Mouse (Mus musculus) CH12.LX (cell line): ENCODE measurements at regions not wholly inside any gene's neighbourhood (a gene's known extent, or its start where the extent isn't known, plus 50 kb on each side); places are given as distances from the start of the nearest gene placed in this dataset.

ENCODE experiments used
- CTCF ChIP-seq, 2 experiments: IDR thresholded peaks in 1 of 2; conservative IDR thresholded peaks in 1 of 2; 2 replicates each; pipeline ENCODE4 v1.5.1; 2011 to 2012; ENCODE audit warnings: low read depth in 2 of 2, low read length in 2 of 2, improper control_type of control experiment in 1 of 2, inconsistent platforms in 1 of 2, mild to moderate bottlenecking in 1 of 2, moderate library complexity in 1 of 2
- EP300 ChIP-seq: IDR thresholded peaks from 2 replicates; pipeline ENCODE4 v1.6.1; 2011; ENCODE audit warnings: low read length, improper control_type of control experiment
- IRF4 ChIP-seq: IDR thresholded peaks from 2 replicates; pipeline ENCODE4 v1.6.1; 2014; ENCODE audit warnings: low read depth, mild to moderate bottlenecking, inconsistent platforms, low read length, improper control_type of control experiment
- POLR2A ChIP-seq: IDR thresholded peaks from 2 replicates; pipeline ENCODE4 v1.6.1; 2011; ENCODE audit warnings: low read depth, mild to moderate bottlenecking, improper control_type of control experiment, low read length
- RCOR1 ChIP-seq: conservative IDR thresholded peaks from 2 replicates; pipeline ENCODE4 v1.6.1; 2012; ENCODE audit warnings: low read depth, mild to moderate bottlenecking, inconsistent platforms, low read length, improper control_type of control experiment
- SIN3A ChIP-seq: IDR thresholded peaks from 2 replicates; pipeline ENCODE4 v1.6.1; 2012; ENCODE audit warnings: low read length, improper control_type of control experiment, inconsistent platforms

GRCm38 (mm10) chr12:7537389-7537788 lies 440.1 kb upstream of the Apob start:
- TF ChIP-seq CTCF (conservative IDR thresholded peaks at IDR 0.05 in 1 of 2, IDR thresholded peaks at IDR 0.05 in 1 of 2; ENCODE audit: low read depth in 2 of 2, low read length in 2 of 2) (no peak), EP300 (no peak), RCOR1 (no peak), POLR2A (no peak), IRF4 (no peak), SIN3A (no peak)
